Mouse (Mus musculus) brown adipose tissue, adult 24 weeks (tissue): ENCODE results near the gene Mpz. TPM values are rescaled to one million over a fixed set of nuclear protein-coding genes. Genes with fewer than 3 reads are reported as not detected.
A peak's percentile ranks its signal among the peaks of the same experiment; 100 is the strongest.

Experiments used
- H3K27ac ChIP-seq: fragments of 200-500 bp; replicated peaks from 2 replicates; pipeline ENCODE4 v1.5.1; 2012; ENCODE audit warnings: low read depth, mild to moderate bottlenecking, low read length
- H3K4me1 ChIP-seq: fragments of 200-500 bp; 2 replicates; pipeline ENCODE4 v1.6.1; 2012; ENCODE audit warnings: low read length, mixed read lengths; ENCODE audit not compliant: control insufficient read depth, insufficient read depth, insufficient read length
- H3K4me3 ChIP-seq: fragments of 200-500 bp; 2 replicates; pipeline ENCODE4 v1.5.1; 2012; ENCODE audit warnings: low read depth, mild to moderate bottlenecking, low read length, moderate library complexity; ENCODE audit not compliant: insufficient read depth
- polyA plus RNA-seq: library from polyadenylated mRNA; stranded (reverse); fragments of >200 nt; gene quantifications from 2 replicates; pipeline ENCODE4 v1.2.4, GENCODE M21; 2012; ENCODE audit not compliant: missing spikeins, insufficient read depth, insufficient read length

The Mpz gene
- polyA plus RNA-seq, 1 experiment, result 4.6 TPM

DNA sequence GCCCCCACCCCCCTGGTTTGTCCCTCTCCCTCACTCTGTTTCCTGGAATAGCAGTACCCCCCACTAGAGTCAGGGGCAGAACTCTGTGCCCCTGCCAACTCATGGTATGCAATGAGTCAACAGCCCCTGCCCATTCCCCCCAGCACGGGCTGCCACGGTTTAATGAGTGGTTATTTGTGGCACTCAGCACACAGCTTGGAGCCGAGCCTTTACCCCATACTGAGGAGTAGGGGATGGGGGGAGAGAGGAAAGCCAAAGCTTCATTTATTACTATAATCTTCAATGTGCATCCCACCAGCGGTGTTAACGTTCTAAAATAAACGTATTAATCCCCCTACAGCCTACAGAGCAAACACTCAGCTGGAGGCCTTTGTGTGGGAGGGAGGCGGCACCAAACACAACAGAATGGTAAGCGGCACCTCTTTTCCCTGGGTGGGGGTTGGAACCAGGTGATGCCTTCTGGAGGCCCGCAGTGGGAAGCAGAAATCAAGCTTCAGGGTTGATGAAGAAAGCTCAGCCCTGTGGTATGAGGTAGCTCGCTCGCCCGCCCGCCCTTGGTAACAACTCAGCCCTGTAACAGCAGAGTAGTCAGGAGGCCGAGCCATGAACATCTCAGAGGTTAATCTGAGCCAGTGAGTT, 39.1 kb downstream of the Mpz start:
- Histone ChIP-seq H3K27ac (no peak overlapping the region), H3K4me3 (no peak overlapping the region), H3K4me1 (no peaks in the 10 kb centered on the region; the same call in 1 of the 2 replicates)

GRCm38 (mm10) chr1:171190832-171191231, 40.3 kb downstream of the Mpz start:
- no peaks in the 10 kb centered on the region for H3K4me1 ChIP-seq
- no peak overlapping the region for H3K4me3 ChIP-seq
- H3K27ac ChIP-seq, result no peak overlapping the region

- H3K27ac ChIP-seq, result no peak overlapping the region
- no peaks in the 10 kb centered on the region for H3K4me1 ChIP-seq
- H3K4me3 ChIP-seq, result no peak overlapping the region
Observed at GRCm38 (mm10) chr1:171192283-171192682, 41.8 kb downstream of the Mpz start.

GRCm38 (mm10) chr1:171193093-171193840, 42.8 kb downstream of the Mpz start:
- H3K27ac ChIP-seq, result no peak overlapping the region
- H3K4me3 ChIP-seq, result no peak overlapping the region; the same call in 1 of the 2 replicates
- no peaks in the 10 kb centered on the region for H3K4me1 ChIP-seq

DNA sequence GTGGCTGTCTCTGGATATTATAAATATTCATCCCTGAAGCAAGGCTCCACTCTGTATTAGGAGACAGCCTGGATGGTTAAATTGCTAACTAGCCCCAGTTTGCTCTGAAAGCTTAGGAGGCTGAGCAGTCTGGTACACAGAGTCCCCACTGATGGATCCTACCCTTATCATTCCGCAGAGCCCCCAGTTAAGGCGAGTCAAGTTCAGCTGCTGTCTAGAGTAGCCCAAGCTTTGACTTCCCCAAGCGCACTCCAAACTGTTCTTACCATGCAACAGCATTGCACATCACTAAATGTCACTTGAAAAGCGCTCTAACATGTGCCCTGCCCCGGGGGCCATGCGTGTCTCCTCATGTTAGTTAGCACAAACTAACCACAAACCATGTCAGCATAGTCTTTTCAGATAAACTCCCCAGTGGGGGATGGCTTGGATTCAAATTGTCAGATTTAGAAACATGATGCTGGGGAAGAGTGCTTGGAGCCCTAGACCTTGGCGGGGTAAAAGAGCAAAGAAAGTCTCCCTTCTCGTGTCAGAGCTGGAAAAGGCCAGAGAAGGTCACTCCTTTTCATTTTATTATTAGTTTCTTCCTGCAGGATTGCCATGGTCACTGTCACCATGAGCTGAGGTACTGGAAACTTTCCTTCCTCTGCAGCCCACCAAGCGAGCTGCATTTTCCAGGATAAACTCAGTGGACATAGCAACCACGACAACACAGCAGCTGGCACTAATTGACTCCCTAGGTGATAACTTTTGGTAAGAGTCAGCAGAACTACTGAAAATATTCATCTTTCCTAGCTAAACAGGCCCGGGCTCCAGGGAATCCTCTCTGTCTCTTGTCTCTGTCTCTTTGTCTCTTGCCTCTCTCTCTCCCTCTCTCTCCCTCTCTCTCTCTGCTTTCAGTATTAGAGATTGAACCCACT, 43.7 kb downstream of the Mpz start:
- H3K27ac ChIP-seq, result no peak overlapping the region
- no peaks in the 10 kb centered on the region for H3K4me1 ChIP-seq
- H3K4me3 ChIP-seq, result 0 out of 2 replicates have a peak overlapping the region, but pooled peaks have one; percentile 8

DNA sequence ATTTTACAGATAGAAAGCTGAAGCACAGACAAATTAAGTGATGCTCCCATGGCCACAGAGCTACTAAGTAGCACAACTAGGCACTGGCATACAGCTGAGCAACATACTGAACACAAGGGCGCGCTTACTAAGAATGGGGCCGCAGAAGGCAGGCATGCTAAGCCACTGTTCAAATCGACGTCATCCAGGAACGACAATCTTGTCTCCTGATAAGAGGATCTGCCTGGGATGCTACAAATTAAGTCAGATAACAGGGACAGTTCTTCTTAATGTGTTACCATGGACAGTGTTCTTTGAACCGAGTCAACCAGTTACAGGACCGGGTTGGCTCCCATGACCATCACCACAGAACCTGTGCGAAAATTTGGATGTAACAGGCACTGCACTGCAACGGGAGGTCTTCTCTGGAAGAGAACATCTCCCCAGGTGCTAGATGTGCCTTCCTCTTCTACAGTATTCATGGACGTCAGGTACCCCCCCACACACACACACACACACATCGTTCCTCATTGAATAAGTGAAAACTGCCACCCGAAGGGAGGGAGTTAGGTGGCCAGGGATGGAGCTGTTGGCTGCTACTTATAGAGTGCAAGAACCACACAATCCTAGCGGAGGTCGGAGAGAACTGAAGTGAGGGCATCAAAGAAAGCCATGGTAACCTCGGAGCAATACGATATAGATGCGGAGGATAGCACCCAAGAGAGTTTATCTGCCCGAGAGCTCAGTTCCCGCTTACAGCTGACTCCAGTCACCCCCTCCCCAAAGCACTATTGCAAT, 44.7 kb downstream of the Mpz start:
- Histone ChIP-seq H3K4me3 (peak overlapping the region; percentile 41; the same call in 1 of the 2 replicates), H3K4me1 (no peaks in the 10 kb centered on the region), H3K27ac (no peak overlapping the region)

DNA sequence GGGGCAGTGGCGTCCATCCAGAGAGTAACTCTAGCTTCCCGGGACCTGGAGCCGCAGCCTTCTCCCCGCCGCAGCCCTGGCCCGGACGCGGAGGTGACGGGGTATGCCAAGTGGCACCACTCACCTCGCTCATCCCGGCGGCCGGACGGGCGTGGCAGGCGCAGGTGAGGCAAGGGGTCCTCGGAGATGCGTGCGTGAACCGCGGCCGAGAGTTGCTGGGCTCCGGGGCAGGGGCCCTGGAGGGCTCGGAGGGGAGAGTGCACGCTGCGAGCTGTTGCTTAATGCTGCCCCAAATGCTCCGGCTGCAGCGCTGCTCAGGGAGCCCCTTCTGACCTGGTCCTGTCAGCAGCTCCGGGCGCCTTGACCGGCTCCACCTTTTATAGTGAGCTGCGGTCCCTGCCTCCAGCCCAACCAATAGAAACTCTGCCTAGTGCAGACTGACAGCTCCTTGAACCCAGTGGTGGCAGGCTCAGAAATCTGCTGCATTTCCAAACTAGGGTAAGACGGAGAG, 45.4 kb downstream of the Mpz start, which contains the start of gene Pcp4l1:
Pcp4l1 (minus strand) TSS at position 382 of the 511 bp plus-strand sequence.
- H3K27ac ChIP-seq, result no peak within 1 kb of the TSS
- no peaks in the 10 kb centered on the region for H3K4me1 ChIP-seq
- peak within 1 kb of the TSS; percentile 41 for H3K4me3 ChIP-seq

DNA sequence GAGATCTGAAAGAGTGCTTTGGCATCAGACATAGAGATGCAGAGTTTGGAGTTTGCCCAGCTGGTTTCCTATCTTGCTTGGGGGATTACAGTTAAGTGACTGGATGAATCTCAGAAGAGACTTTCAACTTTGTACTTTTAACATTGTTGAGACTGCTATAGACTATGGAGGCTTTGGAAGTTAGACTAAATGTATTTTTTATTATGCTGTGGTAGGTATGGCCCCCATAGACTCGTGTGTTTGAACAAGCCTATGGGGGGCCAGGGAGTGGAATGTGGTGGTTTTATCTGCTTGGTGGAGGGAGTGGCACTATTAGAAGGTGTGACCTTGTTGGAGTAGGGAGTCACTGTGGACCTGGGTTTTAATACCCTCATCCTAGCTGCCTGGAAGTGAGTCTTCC, 49.0 kb downstream of the Mpz start:
- Histone ChIP-seq H3K4me3 (no peak overlapping the region), H3K27ac (no peak overlapping the region), H3K4me1 (no peaks in the 10 kb centered on the region)

DNA sequence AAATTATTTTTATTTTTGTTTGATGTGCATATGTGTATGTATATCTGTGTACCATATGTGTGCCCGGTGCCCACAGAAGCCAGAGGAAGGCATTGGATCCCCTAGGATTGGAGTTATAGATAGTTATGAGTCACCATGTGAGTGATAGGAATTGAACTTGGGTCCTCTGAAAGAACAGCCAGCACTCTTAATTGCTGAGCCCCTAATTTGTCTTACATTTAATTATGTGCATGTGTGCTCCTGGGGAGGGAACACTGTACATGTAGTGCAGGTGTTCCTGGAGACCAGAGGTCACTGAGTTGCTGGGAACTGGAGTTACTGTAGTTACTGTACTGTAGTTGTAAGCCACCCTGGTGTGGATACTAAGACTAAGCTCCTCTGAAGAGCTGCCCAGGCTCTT, 50.3 kb downstream of the Mpz start:
- H3K4me1 ChIP-seq, result no peaks in the 10 kb centered on the region
- no peak overlapping the region for H3K27ac ChIP-seq
- H3K4me3 ChIP-seq, result no peak overlapping the region

DNA sequence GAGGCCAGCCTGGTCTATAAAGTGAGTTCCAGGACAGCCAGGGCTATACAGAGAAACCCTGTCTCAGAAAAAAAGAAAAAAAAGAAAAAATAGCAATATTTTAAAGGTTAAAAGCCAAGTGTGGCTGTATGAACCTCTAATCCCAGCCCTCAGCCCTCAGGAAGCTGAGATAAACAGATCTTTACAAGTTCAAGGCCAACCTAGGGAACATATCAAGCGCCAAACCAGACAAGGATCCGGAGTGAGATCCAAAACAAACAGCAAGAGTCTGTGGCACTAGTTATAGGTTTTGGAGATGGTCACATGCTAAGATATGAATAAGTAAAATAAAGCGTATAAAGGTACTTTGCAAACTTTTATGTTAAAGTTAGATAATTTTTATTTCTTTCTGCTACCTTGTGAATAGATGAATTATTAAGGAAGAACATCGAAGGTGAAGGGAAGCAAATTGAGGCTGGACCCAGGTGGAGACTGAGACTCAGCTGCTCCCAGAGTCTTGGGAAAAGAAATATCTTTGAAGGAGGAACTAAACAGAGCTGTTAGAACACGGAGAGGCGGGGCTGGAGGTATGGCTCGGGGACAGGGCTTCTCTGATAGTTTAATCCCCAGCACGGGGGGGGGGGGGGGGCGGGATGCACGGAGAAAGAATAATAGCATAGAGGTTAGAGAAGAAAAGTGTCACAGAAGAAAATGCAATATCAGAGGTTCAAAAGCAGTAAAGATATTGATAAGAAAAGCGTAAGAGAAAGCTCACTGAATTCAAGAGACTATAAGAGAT, 53.1 kb downstream of the Mpz start:
- Histone ChIP-seq H3K27ac (no peak overlapping the region), H3K4me1 (no peaks in the 10 kb centered on the region), H3K4me3 (no peak overlapping the region)

DNA sequence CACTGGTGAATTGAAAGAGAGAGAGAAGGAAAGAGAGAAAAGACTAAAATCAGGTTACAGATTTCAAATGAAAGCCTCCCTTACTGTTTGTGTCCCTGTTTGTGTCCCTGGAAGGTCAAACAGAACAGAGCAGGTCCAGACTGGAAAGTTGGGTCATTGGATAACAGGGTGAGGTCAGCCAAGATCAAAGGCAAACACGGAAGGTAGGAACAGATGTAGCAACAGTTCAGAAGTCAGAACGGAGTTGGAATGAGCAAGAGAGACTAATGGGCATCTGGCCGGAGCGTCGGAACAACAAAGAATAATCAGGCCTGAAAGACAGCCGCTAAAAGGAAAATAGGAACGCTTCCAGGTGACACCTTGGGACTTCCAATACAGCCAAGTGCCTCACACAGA, 53.7 kb downstream of the Mpz start:
- H3K27ac ChIP-seq, result no peak overlapping the region
- H3K4me1 ChIP-seq, result no peaks in the 10 kb centered on the region
- no peak overlapping the region for H3K4me3 ChIP-seq

- Histone ChIP-seq H3K27ac (no peak overlapping the region), H3K4me3 (no peak overlapping the region), H3K4me1 (no peaks in the 10 kb centered on the region)
Observed at GRCm38 (mm10) chr1:171205704-171206493, 55.4 kb downstream of the Mpz start.

GRCm38 (mm10) chr1:171209409-171209808, 58.9 kb downstream of the Mpz start:
- H3K27ac ChIP-seq, result no peak overlapping the region
- no peaks in the 10 kb centered on the region for H3K4me1 ChIP-seq
- H3K4me3 ChIP-seq, result no peak overlapping the region
